Mouse (Mus musculus) hindbrain, embryonic 12.5 days (tissue): ENCODE data around the gene Gdap1l1. TPM values are rescaled to one million over a fixed set of nuclear protein-coding genes. Genes with fewer than 3 reads are reported as not detected.

Experiments used
- ATAC-seq: fragments of 200-750 bp; cut with Nextera tagmentation; 2 replicates; pipeline ENCODE4 v1.8.0; 2017; ENCODE audit warnings: moderate TSS enrichment; ENCODE audit not compliant: low FRiP score
- H3K27ac ChIP-seq: fragments of 300-500 bp; sonication (generic); 2 replicates; pipeline ENCODE4 v1.5.1; 2016; ENCODE audit warnings: mild to moderate bottlenecking
- H3K27me3 ChIP-seq: fragments of 300-500 bp; sonication (generic); 2 replicates; pipeline ENCODE4 v1.6.1; 2016; ENCODE audit warnings: mild to moderate bottlenecking
- H3K36me3 ChIP-seq: fragments of 300-500 bp; sonication (generic); 2 replicates; pipeline ENCODE4 v1.6.1; 2016; ENCODE audit warnings: mild to moderate bottlenecking
- H3K4me1 ChIP-seq: fragments of 300-500 bp; sonication (generic); 2 replicates; pipeline ENCODE4 v1.6.1; 2016
- H3K4me2 ChIP-seq: fragments of 300-500 bp; sonication (generic); replicated peaks from 2 replicates; pipeline ENCODE4 v1.6.1; 2016; ENCODE audit warnings: mild to moderate bottlenecking
- H3K4me3 ChIP-seq: fragments of 300-500 bp; sonication (generic); 2 replicates; pipeline ENCODE4 v1.5.1; 2016; ENCODE audit warnings: mild to moderate bottlenecking
- H3K9ac ChIP-seq: fragments of 300-500 bp; sonication (generic); 2 replicates; pipeline ENCODE4 v1.6.1; 2016; ENCODE audit warnings: mild to moderate bottlenecking, moderate library complexity
- H3K9me3 ChIP-seq: fragments of 300-500 bp; sonication (generic); replicated peaks from 2 replicates; pipeline ENCODE4 v1.6.1; 2016; ENCODE audit warnings: mild to moderate bottlenecking
- WGBS: fragments of 180-500 bp; shearing (Covaris S2); methylation state at CpG from one replicate; pipeline ENCODE4 v1.1.7; 2016; 5-methylcytosine and 5-hydroxymethylcytosine counted together
- polyA plus RNA-seq: library from polyadenylated mRNA; unstranded; fragments of >200 nt; fragmentation: Nextera tagmentation; extraction: Ambion mirVana; gene quantifications from 2 replicates; pipeline ENCODE4 v1.2.1, GENCODE M21; 2016

Gdap1l1 gene
- polyA plus RNA-seq, 1 experiment from 2014 or later = 68.7 TPM

DNA sequence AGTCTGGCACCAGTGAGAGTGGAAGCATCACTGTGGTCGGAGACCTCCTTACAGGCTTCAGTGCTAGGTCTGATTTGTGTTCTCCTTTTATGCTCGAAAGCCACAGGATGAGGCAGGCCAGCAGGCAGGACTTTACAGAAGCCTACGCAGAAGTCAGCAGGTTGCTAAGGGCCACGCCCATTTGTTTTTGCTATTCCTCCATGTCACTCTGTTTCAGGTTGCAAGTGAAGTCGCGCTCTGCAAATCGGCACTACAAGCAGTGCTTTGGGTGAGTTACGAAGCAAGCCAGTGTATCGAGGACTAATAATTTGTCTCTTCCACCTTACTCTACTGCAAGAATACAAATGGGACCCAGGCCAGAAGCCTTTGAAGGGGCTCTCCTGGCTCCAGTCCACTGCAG, 7.0 kb upstream of the Gdap1l1 start:
- WGBS = 91% methylated on average over 9 of the region's 9 CpGs
- H3K9me3 ChIP-seq = no peaks in the 10 kb centered on the region

DNA sequence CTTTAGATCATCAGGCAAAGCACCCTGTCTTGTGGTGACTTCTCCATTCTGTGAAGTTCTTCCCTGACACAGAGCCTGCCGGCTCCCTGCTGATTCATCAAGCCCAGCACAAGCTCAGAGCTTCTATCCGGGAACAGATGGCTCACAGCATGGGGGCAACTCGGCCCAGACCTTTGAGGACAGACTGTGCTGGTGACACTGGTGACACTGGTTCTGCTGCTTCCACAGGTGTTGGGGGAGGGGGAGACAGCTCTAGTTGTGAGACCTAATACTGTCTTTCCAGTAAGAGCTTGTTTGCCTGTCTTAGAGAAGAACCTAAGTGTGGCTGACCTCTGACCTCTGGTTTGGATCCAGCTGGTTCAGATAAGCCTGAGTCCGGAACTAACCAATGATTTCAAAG, 4.3 kb upstream of the Gdap1l1 start:
- Histone ChIP-seq H3K27me3 (peaks cover 10% of the 10 kb centered on the region), H3K27ac (no peak overlapping the region), H3K4me3 (no peak overlapping the region), H3K4me2 (no peak overlapping the region), H3K9me3 (no peaks in the 10 kb centered on the region), H3K9ac (no peak overlapping the region), H3K36me3 (no peaks in the 10 kb centered on the region), H3K4me1 (peaks cover 8% of the 10 kb centered on the region)
- ATAC-seq = no peak
- 20% methylated on average over 4 of the region's 4 CpGs for WGBS

More for the DNA sequence above, 7.0 kb upstream of the Gdap1l1 start:
- no peak for ATAC-seq
- no peaks in the 10 kb centered on the region for H3K4me1 ChIP-seq
- H3K4me2 ChIP-seq = no peak overlapping the region
- no peak overlapping the region for H3K4me3 ChIP-seq
- H3K9ac ChIP-seq = no peak overlapping the region
- H3K27me3 ChIP-seq = no peaks in the 10 kb centered on the region
- H3K36me3 ChIP-seq = no peaks in the 10 kb centered on the region
- H3K27ac ChIP-seq = no peak overlapping the region

DNA sequence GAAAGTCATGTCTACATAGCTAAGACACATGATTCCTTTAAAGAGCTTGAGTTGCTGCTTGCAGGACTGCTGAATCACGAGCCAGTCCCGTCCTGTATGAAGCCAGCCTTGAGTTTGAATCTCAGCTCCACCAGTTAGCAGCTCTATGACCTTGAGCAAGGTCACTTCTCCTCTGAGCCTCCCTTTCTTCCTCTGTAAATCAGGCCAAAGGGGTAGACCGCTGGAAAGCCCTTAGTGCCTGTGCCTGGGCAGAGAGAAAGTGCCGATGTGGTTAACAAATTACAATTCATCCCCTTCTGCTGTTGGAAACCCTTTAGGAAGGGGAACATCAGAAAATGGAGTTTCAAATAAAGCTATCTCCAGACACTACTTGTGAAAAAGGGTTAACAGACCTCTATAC, 476 bp upstream of the Gdap1l1 start:
- H3K4me1 ChIP-seq = peaks cover 30% of the 10 kb centered on the region
- H3K27ac ChIP-seq = peak overlapping the region; percentile 90
- peak overlapping the region; percentile 74 for H3K4me3 ChIP-seq
- 38% methylated on average over 4 of the region's 4 CpGs for WGBS
- H3K4me2 ChIP-seq = peak overlapping the region; percentile 64
- peak; percentile 20; the same call in 1 of the 2 replicates for ATAC-seq
- no peaks in the 10 kb centered on the region for H3K9me3 ChIP-seq
- H3K9ac ChIP-seq = peak overlapping the region; percentile 87
- peaks cover 10% of the 10 kb centered on the region for H3K27me3 ChIP-seq
- no peaks in the 10 kb centered on the region for H3K36me3 ChIP-seq

DNA sequence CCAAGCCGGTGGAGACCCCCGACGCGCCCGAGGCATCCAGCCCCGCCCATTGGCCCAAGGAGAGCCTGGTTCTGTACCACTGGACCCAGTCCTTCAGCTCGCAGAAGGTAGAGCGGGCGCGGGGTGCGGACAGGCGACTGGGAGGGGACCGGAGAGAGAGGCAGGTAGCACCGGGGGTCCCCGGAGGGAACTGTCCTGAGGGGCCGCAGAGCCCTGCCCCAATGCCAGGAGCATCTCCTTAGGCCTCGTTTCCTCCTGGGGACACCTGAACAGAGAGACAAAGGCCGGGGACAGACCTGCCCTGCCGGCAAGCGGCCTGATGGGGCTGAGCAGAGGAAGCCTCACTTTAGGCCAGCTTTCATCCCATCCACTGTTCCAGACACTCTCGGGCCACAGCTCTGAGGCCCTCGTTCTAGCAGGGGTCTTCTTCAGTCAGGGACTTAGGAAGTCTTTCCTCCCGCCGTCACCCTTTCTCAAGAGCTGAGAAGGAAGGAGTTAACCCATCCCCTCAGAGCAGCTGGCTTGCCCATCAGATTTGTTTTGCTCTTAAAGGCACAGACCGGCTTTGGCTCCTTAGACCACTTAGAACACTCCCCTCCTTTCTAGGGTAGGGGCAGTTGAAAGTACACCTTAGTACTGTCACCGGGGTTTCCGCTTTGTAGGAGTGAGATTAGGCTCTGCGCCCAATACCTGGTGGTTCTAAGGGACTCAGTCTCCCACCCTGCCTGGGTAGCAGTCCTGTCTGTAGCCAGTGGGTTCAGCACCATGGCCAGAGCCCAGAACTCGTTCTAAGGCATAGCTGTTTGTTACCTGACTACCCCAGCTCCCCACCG, 559 bp downstream of the Gdap1l1 start:
- WGBS = 2% methylated on average over 30 of the region's 30 CpGs
- H3K27me3 ChIP-seq = peaks cover 10% of the 10 kb centered on the region

DNA sequence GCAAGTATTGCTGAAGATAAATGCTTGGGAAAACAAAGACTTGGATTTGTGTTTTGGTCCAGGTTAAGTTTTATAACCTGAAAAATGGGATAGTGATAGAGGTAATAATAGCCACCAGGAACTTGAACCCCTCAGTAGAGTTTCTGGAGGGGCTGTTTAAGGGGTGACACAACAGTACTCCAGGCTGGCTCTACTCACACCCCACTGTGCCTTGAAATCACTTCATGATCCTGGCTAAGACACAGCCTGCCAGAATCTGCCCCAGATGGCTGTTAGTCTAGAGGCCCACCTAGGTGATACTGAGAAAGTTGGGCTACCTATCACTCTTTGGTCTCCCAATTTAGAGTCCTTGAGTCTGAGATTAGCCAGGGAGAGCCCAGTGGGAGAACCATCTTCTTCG, 1.2 kb downstream of the Gdap1l1 start:
- H3K36me3 ChIP-seq = no peaks in the 10 kb centered on the region
- no peaks in the 10 kb centered on the region for H3K9me3 ChIP-seq
- 83% methylated on average over 1 of the region's 1 CpGs for WGBS
- peak overlapping the region; percentile 74 for H3K4me3 ChIP-seq
- peak overlapping the region; percentile 87 for H3K9ac ChIP-seq
- peaks cover 10% of the 10 kb centered on the region for H3K27me3 ChIP-seq
- ATAC-seq = no peak
- no peak overlapping the region for H3K27ac ChIP-seq
- H3K4me1 ChIP-seq = peaks cover 30% of the 10 kb centered on the region
- H3K4me2 ChIP-seq = peak overlapping the region; percentile 64

More for the DNA sequence above, 559 bp downstream of the Gdap1l1 start:
- Histone ChIP-seq H3K4me3 (peak overlapping the region; percentile 74), H3K36me3 (no peaks in the 10 kb centered on the region), H3K4me1 (peaks cover 30% of the 10 kb centered on the region), H3K9me3 (no peaks in the 10 kb centered on the region), H3K4me2 (peak overlapping the region; percentile 64), H3K27ac (peak overlapping the region; percentile 90), H3K9ac (peak overlapping the region; percentile 87)
- peak; percentile 77 for ATAC-seq

DNA sequence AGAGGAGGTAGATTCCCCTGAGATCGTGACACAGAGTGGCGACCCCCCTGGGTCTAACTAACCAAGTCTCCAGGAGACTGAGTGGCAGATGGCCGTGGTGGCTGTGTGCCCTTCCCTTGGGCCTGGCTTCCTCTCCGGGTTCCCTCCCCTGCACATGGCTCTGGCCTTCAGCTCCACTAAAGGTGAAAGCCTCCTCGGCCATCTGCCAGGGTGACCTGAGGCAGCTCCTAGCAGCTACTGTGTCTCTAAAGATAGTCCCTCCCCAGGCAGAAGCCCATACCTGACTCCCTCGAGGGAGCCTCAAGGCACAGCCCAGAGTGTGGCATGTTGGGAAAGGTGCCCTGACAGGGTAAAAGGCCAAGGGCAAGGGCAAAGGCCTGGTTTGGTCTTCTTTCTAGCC, 5.3 kb downstream of the Gdap1l1 start:
- H3K9ac ChIP-seq = no peak overlapping the region
- no peaks in the 10 kb centered on the region for H3K9me3 ChIP-seq
- H3K4me1 ChIP-seq = peaks cover 22% of the 10 kb centered on the region
- H3K27ac ChIP-seq = no peak overlapping the region
- peaks cover 15% of the 10 kb centered on the region for H3K36me3 ChIP-seq
- WGBS = 68% methylated on average over 6 of the region's 6 CpGs
- H3K4me2 ChIP-seq = no peak overlapping the region
- ATAC-seq = no peak
- peaks cover 3% of the 10 kb centered on the region for H3K27me3 ChIP-seq
- H3K4me3 ChIP-seq = no peak overlapping the region

DNA sequence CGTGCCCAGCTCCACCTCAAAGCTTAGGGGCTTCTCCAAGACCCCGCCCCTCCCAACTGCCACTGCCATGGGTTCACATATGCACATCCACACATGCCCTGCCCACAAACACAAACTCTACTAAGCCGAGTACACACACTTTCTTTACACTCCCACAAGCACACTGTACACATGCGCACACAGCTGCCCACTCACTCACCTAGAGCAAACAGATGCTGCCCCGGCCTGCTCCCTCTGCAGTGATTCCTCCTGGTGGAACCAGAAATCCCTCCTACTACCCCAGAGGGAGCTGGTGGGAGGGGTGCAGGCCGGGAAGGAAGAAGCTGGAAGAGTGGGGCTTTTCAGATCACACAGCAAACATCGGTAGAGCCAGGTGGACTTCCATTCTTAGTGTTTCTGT, 5.7 kb downstream of the Gdap1l1 start:
- ATAC-seq = no peak
- Histone ChIP-seq H3K9ac (no peak overlapping the region), H3K27ac (no peak overlapping the region), H3K27me3 (no peaks in the 10 kb centered on the region; the same call in 1 of the 2 replicates), H3K36me3 (peaks cover 15% of the 10 kb centered on the region), H3K4me3 (no peak overlapping the region), H3K9me3 (no peaks in the 10 kb centered on the region), H3K4me2 (no peak overlapping the region), H3K4me1 (peaks cover 22% of the 10 kb centered on the region)
- 71% methylated on average over 7 of the region's 7 CpGs for WGBS

DNA sequence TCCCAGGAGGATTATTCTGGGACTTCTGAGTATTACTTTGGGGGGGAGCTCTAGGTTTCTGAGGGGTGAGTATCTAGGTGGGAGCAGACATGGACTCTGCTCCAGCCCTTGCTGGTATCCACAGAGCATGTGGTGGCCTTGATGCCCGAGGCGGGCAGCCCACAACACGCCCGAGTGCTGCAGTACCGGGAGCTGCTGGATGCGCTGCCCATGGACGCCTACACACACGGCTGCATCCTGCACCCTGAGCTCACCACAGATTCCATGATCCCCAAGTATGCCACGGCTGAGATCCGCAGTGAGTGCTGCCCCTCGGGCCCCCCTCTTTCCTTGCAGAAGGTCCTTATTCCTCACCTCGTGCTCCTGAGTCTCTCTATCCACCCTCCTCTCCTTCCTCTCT, 9.1 kb downstream of the Gdap1l1 start:
- Histone ChIP-seq H3K27ac (no peak overlapping the region), H3K9me3 (no peaks in the 10 kb centered on the region), H3K4me2 (no peak overlapping the region), H3K27me3 (no peaks in the 10 kb centered on the region), H3K4me3 (no peak overlapping the region), H3K9ac (no peak overlapping the region), H3K36me3 (peaks cover 42% of the 10 kb centered on the region), H3K4me1 (no peaks in the 10 kb centered on the region)
- 87% methylated on average over 12 of the region's 12 CpGs for WGBS
- no peak for ATAC-seq

DNA sequence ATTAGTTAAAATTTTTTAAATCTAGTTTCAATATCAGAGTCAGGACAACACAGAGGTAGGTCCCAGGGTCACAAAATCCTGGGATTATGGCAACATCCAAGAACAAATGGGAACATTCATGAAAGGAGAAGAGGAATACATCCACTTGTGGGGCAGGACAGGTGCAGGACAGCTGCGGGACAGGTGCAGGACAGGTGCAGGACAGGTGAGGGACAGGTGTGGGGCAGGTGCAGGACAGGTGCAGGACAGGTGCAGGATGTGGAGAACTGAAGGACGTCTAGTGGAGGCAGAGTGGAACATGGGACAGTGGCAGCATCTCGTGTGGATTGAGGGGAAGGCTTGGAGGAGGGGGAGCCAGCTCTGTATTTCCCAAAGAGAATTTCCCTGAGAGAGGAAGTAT, 11.0 kb downstream of the Gdap1l1 start:
- Histone ChIP-seq H3K36me3 (peaks cover 53% of the 10 kb centered on the region), H3K9ac (no peak overlapping the region), H3K27me3 (no peaks in the 10 kb centered on the region), H3K27ac (no peak overlapping the region), H3K4me3 (no peak overlapping the region), H3K4me2 (no peak overlapping the region), H3K4me1 (no peaks in the 10 kb centered on the region), H3K9me3 (no peaks in the 10 kb centered on the region)
- ATAC-seq = no peak
- WGBS = 66% methylated on average over 3 of the region's 3 CpGs

DNA sequence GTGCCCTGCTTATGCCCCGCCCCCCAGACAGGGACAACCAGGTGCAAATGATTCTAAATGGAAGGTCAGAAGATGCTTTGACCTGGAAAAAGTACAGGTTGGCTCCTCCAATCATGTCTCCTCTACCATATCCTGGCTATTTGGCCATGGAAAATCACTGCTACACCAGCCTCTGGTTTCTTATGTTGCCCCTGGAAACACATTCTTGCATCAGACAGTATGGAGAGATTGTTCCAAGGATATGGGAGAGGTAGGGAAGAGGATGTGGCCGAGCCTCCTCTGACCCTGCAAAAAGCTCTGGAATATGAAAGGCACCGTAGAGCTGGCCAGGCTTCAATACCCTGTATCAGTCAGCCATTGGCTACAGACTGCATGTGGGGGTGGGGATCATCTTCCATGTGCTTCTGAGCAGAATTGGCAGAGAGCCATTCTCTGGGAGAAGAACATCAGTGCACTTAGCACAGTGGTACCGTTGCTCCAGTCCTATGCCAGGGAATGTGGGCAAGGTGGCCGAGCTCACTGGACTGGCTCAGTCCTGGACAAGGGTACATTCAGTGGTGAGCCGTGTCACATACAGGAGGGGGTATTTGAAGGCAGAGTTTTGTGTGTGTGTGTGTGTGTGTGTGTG, 12.5 kb downstream of the Gdap1l1 start:
- no peaks in the 10 kb centered on the region for H3K9me3 ChIP-seq
- H3K4me1 ChIP-seq = no peaks in the 10 kb centered on the region
- H3K4me3 ChIP-seq = no peak overlapping the region
- peaks cover 61% of the 10 kb centered on the region for H3K36me3 ChIP-seq
- no peak overlapping the region for H3K27ac ChIP-seq
- no peak overlapping the region for H3K4me2 ChIP-seq
- H3K9ac ChIP-seq = no peak overlapping the region
- 78% methylated on average over 6 of the region's 6 CpGs for WGBS
- no peaks in the 10 kb centered on the region for H3K27me3 ChIP-seq
- ATAC-seq = no peak

DNA sequence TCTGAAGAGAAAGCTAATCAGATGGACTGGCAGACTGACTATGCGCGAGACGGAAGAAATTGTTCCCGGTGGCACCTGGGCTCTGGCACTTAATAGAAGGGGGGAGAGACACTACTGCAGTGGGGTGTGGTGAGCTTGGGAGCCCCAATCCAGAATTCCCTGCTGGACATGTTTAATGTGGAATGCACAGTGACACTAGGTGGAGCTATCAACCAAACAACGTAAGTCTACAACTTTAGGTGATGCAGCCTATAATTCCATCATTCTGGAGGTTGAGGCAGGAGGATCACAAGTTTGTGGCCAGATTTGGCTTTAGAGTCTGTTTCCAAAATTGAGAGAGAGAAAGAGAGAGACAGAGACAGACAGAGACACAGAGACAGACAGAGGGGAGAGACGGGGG, 14.5 kb downstream of the Gdap1l1 start:
- no peaks in the 10 kb centered on the region; the same call in 1 of the 2 replicates for H3K27me3 ChIP-seq
- H3K9ac ChIP-seq = no peak overlapping the region
- peaks cover 52% of the 10 kb centered on the region for H3K36me3 ChIP-seq
- no peaks in the 10 kb centered on the region for H3K4me1 ChIP-seq
- H3K4me2 ChIP-seq = no peak overlapping the region
- no peak overlapping the region for H3K27ac ChIP-seq
- 91% methylated on average over 6 of the region's 6 CpGs for WGBS
- H3K9me3 ChIP-seq = no peaks in the 10 kb centered on the region
- ATAC-seq = no peak
- H3K4me3 ChIP-seq = no peak overlapping the region

DNA sequence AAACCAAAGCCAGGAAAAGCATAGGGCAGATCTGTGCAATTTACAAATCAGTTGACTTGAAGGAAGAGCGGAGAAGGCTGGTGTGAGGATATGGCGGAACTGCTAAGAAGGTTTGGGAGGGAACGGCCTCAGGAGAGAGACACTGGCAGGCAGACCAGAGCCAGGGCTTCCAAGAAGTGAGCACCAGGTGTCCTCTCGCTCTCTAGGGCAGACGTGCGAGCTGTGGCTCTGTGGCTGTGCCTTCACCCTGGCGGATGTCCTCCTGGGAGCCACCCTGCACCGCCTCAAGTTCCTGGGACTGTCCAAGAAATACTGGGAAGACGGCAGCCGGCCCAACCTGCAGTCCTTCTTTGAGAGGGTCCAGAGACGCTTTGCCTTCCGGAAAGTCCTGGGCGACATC, 15.1 kb downstream of the Gdap1l1 start:
- Histone ChIP-seq H3K27ac (no peak overlapping the region), H3K9me3 (no peaks in the 10 kb centered on the region), H3K4me3 (no peak overlapping the region), H3K36me3 (peaks cover 48% of the 10 kb centered on the region), H3K4me2 (no peak overlapping the region), H3K27me3 (peaks cover 6% of the 10 kb centered on the region; the same call in 1 of the 2 replicates), H3K4me1 (no peaks in the 10 kb centered on the region), H3K9ac (no peak overlapping the region)
- 87% methylated on average over 13 of the region's 13 CpGs for WGBS
- ATAC-seq = no peak
